Mouse (Mus musculus) Patski (cell line): ENCODE data around the gene Dntt. TPM values are rescaled to one million over a fixed set of nuclear protein-coding genes. Genes with fewer than 3 reads are reported as not detected.
A peak's percentile ranks its signal among the peaks of the same experiment; 100 is the strongest.

Experiments used
- ATAC-seq: fragments of 100-300 bp; one replicate; pipeline ENCODE4 v1.8.0; 2021
- CTCF ChIA-PET: fragments of 350-600 bp; sonication (Branson Sonifier 250); formaldehyde crosslinking; loops from one replicate; lab custom pipeline; 2022; ENCODE audit warnings: inconsistent platforms; lab: Charles Lee
- POLR2A ChIA-PET: fragments of 350-600 bp; sonication (Branson Sonifier 250); formaldehyde crosslinking; loops from one replicate; lab custom pipeline; 2022; ENCODE audit warnings: antibody characterized with exemption, inconsistent platforms; lab: Charles Lee
- DNase-seq: peaks from one replicate; pipeline ENCODE4 v3.0.0-alpha.2; 2011; ENCODE audit warnings: low read depth, low spot score
- H3K27me3 ChIP-seq: fragments of 371-371 bp; one replicate; pipeline ENCODE4 v1.5.1; 2021
- CTCF ChIP-seq: fragments of 100-300 bp; IDR thresholded peaks from one replicate; pipeline ENCODE4 v1.5.1; 2021
- in situ Hi-C: fragments of 300-500 bp; cut with MboI; formaldehyde crosslinking; loops from 3 replicates; pipeline ENCODE4 v1.11.1; 2018; ENCODE audit warnings: low pct_unique_long_range_greater_than_20kb, mixed read lengths
- polyA plus RNA-seq: library from polyadenylated mRNA; unstranded; gene quantifications from one replicate; pipeline ENCODE4 v1.2.3, GENCODE M21; 2021

Gene Dntt
- polyA plus RNA-seq, 1 experiment from 2014 or later: 0.03 TPM

DNA sequence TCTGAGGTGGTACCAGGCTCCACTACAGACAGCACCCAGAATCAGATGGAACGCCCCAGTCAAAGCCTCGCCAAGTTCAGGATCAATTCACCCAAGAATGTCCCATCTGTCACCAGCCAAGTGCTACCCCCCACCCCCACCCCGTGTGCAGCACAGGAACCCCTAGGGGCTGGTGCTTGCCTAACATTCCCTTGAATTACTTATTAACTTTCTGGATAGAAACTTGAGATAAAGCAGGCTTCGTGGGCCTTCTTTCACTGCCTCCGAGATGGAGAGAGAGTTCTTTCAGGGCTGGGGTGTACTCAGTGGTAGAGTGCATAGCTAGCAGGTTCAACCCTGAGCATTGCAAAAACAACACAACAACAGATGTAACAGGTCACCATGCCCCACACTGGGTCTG lies 23.2 kb downstream of the Dntt start:
- TF ChIP-seq CTCF: no peak
- no peak for ATAC-seq
- in situ Hi-C loops: no loop called here
- CTCF ChIA-PET: interaction anchor here (1.5 to 2.5 kb wide), 2 partner anchors 10 to 36 kb away, joined by 6 to 9 read pairs; no protein-coding TSS in a partner anchor
- DNase-seq: no peak
- POLR2A ChIA-PET: no interaction called here
- peaks cover 4% of the 10 kb centered on the region for H3K27me3 ChIP-seq

- peaks cover 4% of the 10 kb centered on the region for H3K27me3 ChIP-seq
- CTCF ChIA-PET: interaction anchor here (1.5 to 2.5 kb wide), 2 partner anchors 9 to 37 kb away, joined by 6 to 9 read pairs; no protein-coding TSS in a partner anchor
- in situ Hi-C loops: no loop called here
- DNase-seq (no peak), ATAC-seq (no peak)
- peak; percentile 55 for TF ChIP-seq CTCF
- POLR2A ChIA-PET: no interaction called here
These were observed 24.5 kb downstream of the Dntt start for GRCm38 (mm10) chr19:41053530-41053929.

- ChIA-PET CTCF (no interaction called here), POLR2A (interaction anchor here (0.6 to 0.7 kb wide), 2 partner anchors 10 to 116 kb away, joined by 3 read pairs; no protein-coding TSS in a partner anchor)
- H3K27me3 ChIP-seq: peaks cover 10% of the 10 kb centered on the region
- DNase-seq (no peak), ATAC-seq (no peak)
- in situ Hi-C loops: no loop called here
- TF ChIP-seq CTCF: no peak
These were observed 25.6 kb downstream of the Dntt start for GRCm38 (mm10) chr19:41054702-41055101.

- peak; percentile 99 for TF ChIP-seq CTCF
- DNase-seq (peak; percentile 37), ATAC-seq (no peak)
- ChIA-PET POLR2A (no interaction called here), CTCF (no interaction called here)
- in situ Hi-C loops: no loop called here
- H3K27me3 ChIP-seq: peaks cover 65% of the 10 kb centered on the region
These were observed 42.4 kb downstream of the Dntt start for GRCm38 (mm10) chr19:41071500-41071899.

- no peak for TF ChIP-seq CTCF
- in situ Hi-C loops: no loop called here
- ChIA-PET POLR2A (no interaction called here), CTCF (interaction anchor here (0.8 to 1.5 kb wide), 2 partner anchors 12 to 22 kb away, joined by 3 read pairs; no protein-coding TSS in a partner anchor)
- DNase-seq: no peak
- peaks cover 52% of the 10 kb centered on the region for H3K27me3 ChIP-seq
- no peak for ATAC-seq
These were observed 44.8 kb downstream of the Dntt start for GRCm38 (mm10) chr19:41073746-41074455.

- ATAC-seq: no peak
- in situ Hi-C loops: no loop called here
- TF ChIP-seq CTCF: no peak
- no peak for DNase-seq
- CTCF ChIA-PET: no interaction called here
- POLR2A ChIA-PET: no interaction called here
- H3K27me3 ChIP-seq: peaks cover 49% of the 10 kb centered on the region
These were observed 47.8 kb downstream of the Dntt start, which contains the start of gene Opalin for GRCm38 (mm10) chr19:41076906-41077305. Opalin (minus strand) TSS chr19:41077113.

GRCm38 (mm10) chr19:41081589-41081988 lies 52.5 kb downstream of the Dntt start:
- H3K27me3 ChIP-seq: peaks cover 65% of the 10 kb centered on the region
- ChIA-PET CTCF (interaction anchor here (0.8 to 1.2 kb wide), 2 partner anchors 24 to 324 kb away, joined by 3 read pairs; no protein-coding TSS in a partner anchor), POLR2A (no interaction called here)
- in situ Hi-C loops: loop anchor here (10.0 kb wide), 1 partner anchor 683 kb away; no protein-coding TSS in a partner anchor
- ATAC-seq: no peak
- no peak for TF ChIP-seq CTCF
- no peak for DNase-seq

DNA sequence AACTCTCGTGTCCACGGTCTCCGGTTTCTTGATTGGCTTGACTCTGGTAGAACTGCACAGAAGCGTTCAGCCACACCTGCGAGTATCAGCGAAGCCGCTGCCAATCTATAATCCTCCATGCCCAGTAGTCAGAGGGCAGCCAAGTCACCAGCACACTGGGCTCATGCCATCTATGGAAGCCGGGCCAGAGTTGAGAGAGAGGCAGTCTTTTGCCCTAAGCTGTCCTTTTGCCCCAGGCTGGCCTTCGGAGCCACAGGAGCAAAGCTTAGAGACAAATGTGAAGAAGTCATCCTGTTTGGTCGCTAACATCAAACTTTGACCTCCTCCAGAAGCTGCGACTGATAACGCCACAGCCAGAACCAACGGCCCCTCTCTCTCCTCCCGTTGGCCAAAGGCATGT lies 54.6 kb downstream of the Dntt start:
- TF ChIP-seq CTCF: no peak
- DNase-seq (no peak), ATAC-seq (no peak)
- POLR2A ChIA-PET: no interaction called here
- in situ Hi-C loops: loop anchor here (10.0 kb wide), 1 partner anchor 681 kb away; no protein-coding TSS in a partner anchor
- CTCF ChIA-PET: no interaction called here
- H3K27me3 ChIP-seq: peaks cover 65% of the 10 kb centered on the region

- ChIA-PET POLR2A (interaction anchor here (0.9 kb wide), 1 partner anchor 20 kb away, joined by 3 read pairs; no protein-coding TSS in a partner anchor), CTCF (interaction anchor here (0.6 to 2.2 kb wide), 4 partner anchors 10 to 38 kb away, joined by 3 to 8 read pairs (median 5); no protein-coding TSS in a partner anchor)
- DNase-seq: no peak
- no peak for ATAC-seq
- peaks cover 48% of the 10 kb centered on the region for H3K27me3 ChIP-seq
- in situ Hi-C loops: loop anchor here (10.0 kb wide), 1 partner anchor 679 kb away; no protein-coding TSS in a partner anchor
- no peak for TF ChIP-seq CTCF
These were observed 57.2 kb downstream of the Dntt start for GRCm38 (mm10) chr19:41086289-41086688.

- no peak for DNase-seq
- TF ChIP-seq CTCF: peak; percentile 78
- POLR2A ChIA-PET: interaction anchor here (0.9 kb wide), 1 partner anchor 20 kb away, joined by 3 read pairs; no protein-coding TSS in a partner anchor
- peaks cover 45% of the 10 kb centered on the region for H3K27me3 ChIP-seq
- in situ Hi-C loops: loop anchor here (10.0 kb wide), 1 partner anchor 678 kb away; no protein-coding TSS in a partner anchor
- CTCF ChIA-PET: interaction anchor here (0.6 to 2.2 kb wide), 4 partner anchors 10 to 37 kb away, joined by 3 to 8 read pairs (median 5); no protein-coding TSS in a partner anchor
- peak; percentile 52 for ATAC-seq
These were observed 57.6 kb downstream of the Dntt start for GRCm38 (mm10) chr19:41086700-41087099.
